Mouse (Mus musculus): ENCODE results near the gene Cemip. TPM values are rescaled to one million over a fixed set of nuclear protein-coding genes. Genes with fewer than 3 reads are reported as not detected.
A peak's percentile ranks its signal among the peaks of the same experiment; 100 is the strongest.

Gene Cemip
- total RNA-seq, 1 experiment from 2014 or later, result 2.3 TPM

DNA sequence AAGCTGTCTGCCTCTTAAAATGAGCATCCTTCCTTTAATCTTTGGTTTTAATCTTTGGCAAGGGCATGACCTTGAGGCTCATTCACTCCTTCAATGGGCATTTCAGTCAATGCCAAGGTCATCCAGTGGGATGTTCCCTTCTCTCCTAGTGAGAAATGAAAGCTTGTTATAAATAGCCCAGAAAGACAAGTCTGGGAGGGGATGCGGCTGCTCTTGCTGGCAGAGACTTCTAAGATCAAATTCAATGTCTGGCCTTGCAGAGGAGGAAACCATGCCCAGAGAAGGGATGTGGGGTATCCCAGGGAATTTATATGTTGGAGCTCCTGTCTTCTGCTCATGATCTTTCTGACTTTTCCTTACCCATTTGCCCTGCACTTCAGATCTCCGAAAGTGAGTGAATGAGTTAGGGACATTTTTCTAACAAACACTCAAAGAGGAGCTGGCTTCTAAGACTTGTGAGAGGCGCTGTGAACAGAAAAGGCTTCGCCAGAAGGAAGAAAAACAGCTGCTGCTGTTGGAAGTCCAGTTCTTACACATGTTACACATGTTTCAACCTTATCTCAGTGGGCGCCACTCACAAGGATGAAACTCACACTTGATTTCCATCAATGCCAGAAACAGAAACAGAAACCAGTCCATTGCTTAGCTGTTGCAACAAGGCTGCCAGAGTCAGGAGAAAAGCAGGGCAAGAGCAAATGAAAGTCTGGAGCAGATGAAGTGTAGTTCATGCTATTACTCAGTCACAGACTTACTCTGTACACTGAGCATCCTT lies 120.1 kb downstream of the Cemip start:
- peak; percentile 12 for DNase-seq

DNA sequence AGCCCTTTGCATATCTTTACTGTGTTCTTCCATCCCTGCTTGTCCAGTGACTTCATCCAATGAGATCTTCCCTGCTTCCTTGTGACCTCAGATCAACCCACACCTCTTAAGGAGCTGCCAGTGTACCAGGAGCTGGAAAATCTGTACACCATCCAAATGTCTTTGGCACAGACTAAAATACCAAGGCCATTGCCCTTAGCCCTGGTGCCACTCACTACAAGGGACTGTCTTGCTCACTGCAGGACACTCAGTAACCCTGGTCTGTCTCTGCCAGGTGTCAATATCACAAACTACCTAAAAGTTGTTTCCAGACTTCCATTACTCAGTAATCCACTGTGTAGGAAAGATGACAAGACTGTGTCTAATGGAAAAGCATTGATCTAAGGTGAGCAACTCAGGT lies 121.1 kb downstream of the Cemip start:
- no peak for DNase-seq

DNA sequence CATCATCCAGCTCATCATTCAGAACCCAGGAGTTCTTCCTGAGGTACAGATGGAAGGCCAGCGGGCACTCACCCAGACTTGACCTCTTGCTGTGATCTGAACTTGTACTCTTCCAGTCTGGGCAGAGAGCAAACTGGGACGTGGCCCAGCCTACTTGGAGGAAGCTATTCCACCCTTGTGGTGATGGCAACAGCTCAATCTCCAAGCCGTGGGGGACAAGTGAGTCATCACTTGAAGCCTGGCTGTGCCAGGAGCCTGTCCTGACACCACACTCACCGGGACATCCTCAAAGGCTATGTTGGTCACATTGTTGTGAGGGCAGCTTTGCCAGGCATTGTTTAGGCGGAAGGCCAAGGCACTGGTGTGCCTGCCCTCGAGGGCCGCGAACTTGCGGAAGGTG lies 133.8 kb downstream of the Cemip start:
- no peak for DNase-seq

GRCm38 (mm10) chr7:83951327-83951726 lies 135.0 kb downstream of the Cemip start:
- DNase-seq, result no peak

- DNase-seq, result no peak
These were observed 136.6 kb downstream of the Cemip start for GRCm38 (mm10) chr7:83949662-83950061.

GRCm38 (mm10) chr7:83948743-83949142 lies 137.6 kb downstream of the Cemip start:
- DNase-seq, result no peak

GRCm38 (mm10) chr7:83941701-83942101 lies 144.6 kb downstream of the Cemip start:
- DNase-seq, result peak; percentile 64

DNA sequence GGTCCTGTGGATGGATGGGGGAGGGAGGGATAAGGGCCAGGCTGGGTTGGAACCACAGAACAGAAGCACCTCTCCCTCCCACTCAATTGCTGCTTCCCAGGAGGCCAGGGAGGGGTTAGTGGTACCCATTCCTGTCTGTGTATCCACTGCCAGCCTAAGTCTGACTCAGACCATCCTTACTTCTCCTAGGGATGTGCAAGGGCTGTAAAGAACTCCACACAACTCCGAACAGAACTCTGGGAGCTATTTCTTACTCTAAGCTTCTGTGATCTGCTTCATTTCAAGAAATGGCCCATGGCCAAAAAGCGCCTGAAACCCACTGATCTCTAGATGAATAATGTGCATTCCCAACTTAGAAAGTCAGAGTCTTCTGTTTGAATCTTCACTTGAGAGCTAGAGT lies 146.2 kb downstream of the Cemip start:
- no peak for DNase-seq

GRCm38 (mm10) chr7:83939017-83939721 lies 147.1 kb downstream of the Cemip start:
- DNase-seq, result no peak

DNA sequence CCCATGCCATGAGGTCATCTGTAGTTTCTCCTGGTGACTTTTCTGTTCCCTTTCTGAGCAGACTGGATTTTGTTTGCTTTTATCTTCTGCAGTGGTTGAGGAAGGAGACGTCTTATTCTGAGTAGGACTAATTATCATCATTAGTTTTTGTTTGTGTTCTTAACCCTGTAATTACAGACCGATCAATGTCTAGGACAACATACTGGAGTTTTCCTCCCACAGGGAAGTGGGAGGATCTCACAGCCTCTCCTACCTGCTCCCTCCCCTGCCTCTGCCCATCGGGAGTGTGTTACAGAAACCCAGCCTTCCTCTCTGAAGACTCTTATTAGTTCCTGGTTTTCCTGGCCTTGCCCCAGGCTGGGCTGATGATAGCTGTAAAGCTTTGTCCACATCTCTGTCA lies 164.7 kb downstream of the Cemip start:
- no peak for DNase-seq

DNA sequence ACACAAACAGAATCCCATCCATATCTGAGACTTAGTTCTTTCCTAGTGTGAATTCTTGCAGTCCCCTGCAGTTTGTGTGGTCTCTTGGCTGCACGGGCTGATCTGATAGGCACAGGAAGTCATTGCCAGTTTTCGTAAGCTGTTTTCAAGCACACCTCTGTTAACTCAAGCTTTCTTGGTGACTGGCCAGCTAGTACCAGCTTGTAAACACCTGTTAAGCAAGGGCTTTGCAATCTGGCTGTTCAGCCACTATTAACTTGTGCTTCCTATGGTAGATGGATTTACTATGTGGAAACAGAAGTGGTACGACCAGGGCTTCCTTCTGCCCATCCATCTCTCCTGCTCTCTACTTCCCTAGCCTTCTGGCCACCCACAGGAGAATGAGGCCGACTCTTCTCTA lies 166.1 kb downstream of the Cemip start:
- DNase-seq, result no peak

- peak; percentile 88 for DNase-seq
These were observed 171.7 kb downstream of the Cemip start for GRCm38 (mm10) chr7:83914566-83914965.

GRCm38 (mm10) chr7:83913995-83914394 lies 172.3 kb downstream of the Cemip start:
- DNase-seq, result no peak

GRCm38 (mm10) chr7:83913405-83913932 lies 172.8 kb downstream of the Cemip start:
- DNase-seq, result no peak

DNA sequence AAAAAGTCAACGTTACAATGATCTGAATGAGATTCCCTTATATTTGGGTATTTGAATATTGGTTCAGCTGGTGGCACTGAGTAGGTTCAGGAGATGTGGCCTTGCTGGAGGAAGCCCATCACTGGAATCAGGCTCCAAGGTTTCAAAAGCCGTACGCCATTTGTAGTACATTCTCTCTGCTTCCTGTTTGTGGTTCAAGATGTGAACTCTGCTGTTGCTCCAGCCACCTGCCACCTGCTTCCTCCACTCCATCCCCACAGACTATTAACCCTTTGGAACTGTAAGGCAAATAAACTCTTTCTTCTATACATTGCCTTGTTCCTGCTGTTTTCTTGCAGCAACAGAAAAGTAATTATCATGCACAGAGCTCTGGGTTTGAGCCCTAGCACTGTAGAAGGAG lies 174.4 kb downstream of the Cemip start:
- DNase-seq, result no peak

- no peak for DNase-seq
These were observed 181.5 kb downstream of the Cemip start for GRCm38 (mm10) chr7:83904831-83905230.

- no peak for DNase-seq
These were observed 183.8 kb downstream of the Cemip start for GRCm38 (mm10) chr7:83902296-83903145.

- DNase-seq, result no peak
These were observed 184.9 kb downstream of the Cemip start for GRCm38 (mm10) chr7:83901425-83901824.

- no peak for DNase-seq
These were observed 185.8 kb downstream of the Cemip start for GRCm38 (mm10) chr7:83900519-83900918.

GRCm38 (mm10) chr7:83898267-83898666 lies 188.0 kb downstream of the Cemip start:
- DNase-seq, result no peak

DNA sequence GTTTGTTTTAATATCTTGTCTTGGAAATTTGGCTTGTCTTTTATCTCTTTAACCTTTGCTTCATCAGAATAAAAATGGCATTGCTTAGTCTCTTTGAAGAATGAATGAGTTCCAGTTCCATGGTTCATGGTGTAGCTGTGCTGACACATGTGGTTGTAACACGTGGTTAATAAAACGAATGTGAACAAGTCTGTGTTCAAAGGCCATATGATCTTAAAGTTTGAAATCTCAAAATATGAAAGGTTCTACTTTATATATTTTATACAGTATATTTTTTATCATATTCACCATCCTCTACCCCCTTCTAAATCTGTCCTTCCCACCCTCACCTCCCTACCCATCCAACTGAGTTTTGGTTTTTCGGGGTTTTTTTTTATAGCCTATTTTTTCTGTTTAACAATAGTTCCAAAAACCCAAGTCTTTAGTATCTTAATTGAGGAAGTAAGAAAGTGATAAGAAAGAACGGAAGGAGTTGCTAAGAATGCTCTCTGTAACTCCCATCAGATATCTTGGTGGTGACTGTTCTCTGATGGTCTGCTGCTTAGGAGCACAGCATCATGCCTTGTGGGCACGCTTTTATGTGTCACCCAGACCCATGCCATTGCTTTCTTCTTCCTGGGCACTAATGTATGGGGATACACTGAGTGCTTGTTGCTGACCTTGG lies 190.1 kb downstream of the Cemip start:
- no peak for DNase-seq

DNA sequence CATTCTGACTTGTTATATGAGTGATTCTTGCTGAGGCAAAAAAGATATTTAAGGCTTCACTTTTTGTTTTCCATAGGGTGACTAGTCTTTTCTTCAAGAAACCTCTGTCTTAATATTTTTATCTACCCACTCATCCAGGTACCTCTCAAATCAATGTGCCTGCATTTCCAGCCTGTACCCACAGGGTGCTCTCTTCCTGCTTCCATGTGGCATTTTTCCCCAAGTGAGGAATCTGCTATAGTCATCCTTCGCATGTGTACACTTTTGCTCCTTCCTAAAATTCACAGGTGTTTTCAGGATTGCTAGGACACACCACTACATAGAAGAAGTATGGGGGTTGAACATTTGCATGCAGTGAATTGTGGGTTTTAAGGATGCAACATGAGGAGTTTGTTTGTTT lies 192.0 kb downstream of the Cemip start:
- no peak for DNase-seq

Data from adrenal gland, postnatal 14 days (tissue).